ENCODE assay signal across 8 mouse cellular contexts in genomic region chrX:50602461-50602875, GRCm38 (mm10).
A peak's percentile ranks its signal among the peaks of the same experiment; 100 is the strongest.
DNase-seq lines count a peak whose midpoint lies in the region; ATAC-seq and TF ChIP-seq lines count a peak whose summit lies in the region.
"Not testable (repeated sequence)": the region's sequence is repeated elsewhere in the genome, so short reads cannot be mapped to it uniquely, and the experiment has no call there.

No protein-coding gene starts in this region.

- TF ChIP-seq POLR2A in brain, embryonic 14.5 days (IDR thresholded peaks at IDR 0.05; ENCODE audit: borderline replicate concordance, extremely low read depth, insufficient read depth, insufficient read length, poor library complexity, severe bottlenecking): not testable (repeated sequence)

- TF ChIP-seq CTCF in brain, embryonic 14.5 days (IDR thresholded peaks at IDR 0.05; ENCODE audit: borderline replicate concordance, extremely low read depth, insufficient read depth, insufficient read length): not testable (repeated sequence)

- H3K4me3 ChIP-seq in forebrain, embryonic 13.5 days: peak overlapping the region; percentile 23; the same call in 1 of the 2 replicates
- peak overlapping the region; percentile 37 for H3K4me3 ChIP-seq in heart, embryonic 15.5 days
- peak overlapping the region; percentile 22; the same call in 1 of the 2 replicates for H3K4me3 ChIP-seq in intestine, embryonic 15.5 days (replicated peaks)
- H3K4me3 ChIP-seq in limb, embryonic 15.5 days: peak overlapping the region; percentile 29
- peak overlapping the region; percentile 15; the same call in 1 of the 2 replicates for H3K4me3 ChIP-seq in macrophage (ENCODE audit: inconsistent target)

- not testable (repeated sequence) for H3K79me2 ChIP-seq in macrophage (ENCODE audit: inconsistent target)

- not testable (repeated sequence) for H3K27me3 ChIP-seq in forebrain, embryonic 13.5 days; heart, embryonic 15.5 days; intestine, embryonic 15.5 days (replicated peaks); limb, embryonic 15.5 days

- not testable (repeated sequence) for H3K27ac ChIP-seq in forebrain, embryonic 13.5 days; heart, embryonic 15.5 days; intestine, embryonic 15.5 days
- H3K27ac ChIP-seq in limb, embryonic 15.5 days: peak overlapping the region; percentile 73
- peak overlapping the region; percentile 68 for H3K27ac ChIP-seq in macrophage

- ATAC-seq in forebrain, embryonic 13.5 days: peak; percentile 25; the same call in 1 of the 2 replicates
- ATAC-seq in heart, embryonic 15.5 days (replicated peaks; ENCODE audit: insufficient number of reproducible peaks, insufficient read depth, low FRiP score, low read depth); limb, embryonic 15.5 days (ENCODE audit: insufficient number of reproducible peaks, low FRiP score, low TSS enrichment, low read depth): not testable (repeated sequence)
- 0 out of 2 replicates have a peak, but pooled peaks have one; percentile 25 for ATAC-seq in intestine, embryonic 15.5 days

- 68% methylated on average over 9 of the region's 9 CpGs for WGBS in forebrain, embryonic 13.5 days
- WGBS in heart, embryonic 15.5 days: 72% methylated on average over 9 of the region's 9 CpGs
- WGBS in intestine, embryonic 15.5 days: 58% methylated on average over 9 of the region's 9 CpGs
- WGBS in limb, embryonic 15.5 days: 64% methylated on average over 9 of the region's 9 CpGs
- WGBS in macrophage (ENCODE audit: missing documents): 69% methylated on average over 7 of the region's 9 CpGs

- H3K9ac ChIP-seq in forebrain, embryonic 13.5 days; heart, embryonic 15.5 days; intestine, embryonic 15.5 days; limb, embryonic 15.5 days: not testable (repeated sequence)

- peak overlapping the region; percentile 27 for H3K4me2 ChIP-seq in forebrain, embryonic 13.5 days
- peak overlapping the region; percentile 50 for H3K4me2 ChIP-seq in heart, embryonic 15.5 days
- H3K4me2 ChIP-seq in intestine, embryonic 15.5 days (replicated peaks): peak overlapping the region; percentile 45; the same call in 1 of the 2 replicates
- H3K4me2 ChIP-seq in limb, embryonic 15.5 days: peak overlapping the region; percentile 34; the same call in 1 of the 2 replicates

- not testable (repeated sequence) for H3K9me3 ChIP-seq in forebrain, embryonic 13.5 days (replicated peaks); heart, embryonic 15.5 days (replicated peaks); intestine, embryonic 15.5 days; limb, embryonic 15.5 days

- DNase-seq in A20 (ENCODE audit: low read depth, low spot score): peak; percentile 77
- peak; percentile 42 for DNase-seq in brain, embryonic 14.5 days (ENCODE audit: low read depth)
- peak; percentile 51 for DNase-seq in ovary, adult 18-20 months (ENCODE audit: low spot score)

- not testable (repeated sequence) for H3K4me1 ChIP-seq in forebrain, embryonic 13.5 days; heart, embryonic 15.5 days (replicated peaks); intestine, embryonic 15.5 days (replicated peaks); limb, embryonic 15.5 days

- not testable (repeated sequence) for H3K36me3 ChIP-seq in forebrain, embryonic 13.5 days (ENCODE audit: poor library complexity, severe bottlenecking); heart, embryonic 15.5 days; intestine, embryonic 15.5 days; limb, embryonic 15.5 days; macrophage (ENCODE audit: inconsistent target)
